Mouse (Mus musculus) heart, adult 18-20 months (tissue): ENCODE results near the gene Trp53bp1. TPM values are rescaled to one million over a fixed set of nuclear protein-coding genes. Genes with fewer than 3 reads are reported as not detected.

Experiments used
- DNase-seq, 2 experiments: peaks; one replicate each; pipeline ENCODE4 v3.0.0; 2021 to 2022; ENCODE audit warnings: mixed read lengths in 1 of 2
- total RNA-seq, 2 experiments: library from RNA; stranded (reverse); gene quantifications; 2 replicates each; pipeline ENCODE4 v1.2.3; 2021

Trp53bp1 gene
- total RNA-seq, 2 experiments from 2014 or later: 28.1 to 28.4 TPM

GRCm38 (mm10) chr2:121249758-121250157 lies 21.4 kb downstream of the Trp53bp1 start:
- peak in 1 of 2 experiments; percentile 4 for DNase-seq

DNA sequence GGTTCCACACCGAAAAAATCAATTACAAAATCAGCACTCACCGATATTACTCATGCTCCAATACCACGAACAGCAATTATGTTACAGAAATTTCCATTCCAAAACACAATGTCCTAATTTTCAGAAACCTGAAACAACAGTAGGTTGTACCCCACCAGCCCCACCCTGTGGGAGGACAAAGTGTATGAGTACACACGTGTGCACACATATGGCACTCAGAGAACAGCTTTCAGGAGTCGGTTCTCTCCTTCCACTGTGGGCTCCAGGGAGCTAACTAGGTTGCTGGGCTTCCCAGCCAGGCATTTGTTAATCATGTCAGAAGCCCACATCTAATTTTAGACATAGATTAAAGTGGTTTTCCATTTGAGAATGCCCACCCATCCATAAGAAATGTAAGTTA lies 27.1 kb downstream of the Trp53bp1 start:
- DNase-seq: no peak

DNA sequence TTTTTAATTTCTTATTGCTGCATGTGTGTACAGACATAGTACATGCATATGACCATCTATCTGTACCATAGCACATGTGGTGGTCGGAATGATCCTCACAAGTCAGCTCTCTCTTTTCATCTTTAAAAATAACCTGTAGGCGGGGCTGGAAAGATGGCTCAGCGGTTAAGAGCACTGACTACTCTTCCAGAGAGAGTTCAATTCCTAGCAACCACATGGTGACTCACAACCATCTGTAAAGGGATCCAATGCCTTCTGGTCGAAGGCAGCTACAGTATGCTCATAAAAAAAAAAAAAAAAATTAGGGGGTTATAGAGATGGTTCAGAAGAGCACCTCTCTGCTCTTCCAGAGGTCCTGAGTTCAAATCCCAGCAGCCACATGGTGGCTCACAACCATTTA lies 31.8 kb downstream of the Trp53bp1 start:
- no peak for DNase-seq

- no peak for DNase-seq
Observed at GRCm38 (mm10) chr2:121235460-121236072, 35.6 kb downstream of the Trp53bp1 start.

DNA sequence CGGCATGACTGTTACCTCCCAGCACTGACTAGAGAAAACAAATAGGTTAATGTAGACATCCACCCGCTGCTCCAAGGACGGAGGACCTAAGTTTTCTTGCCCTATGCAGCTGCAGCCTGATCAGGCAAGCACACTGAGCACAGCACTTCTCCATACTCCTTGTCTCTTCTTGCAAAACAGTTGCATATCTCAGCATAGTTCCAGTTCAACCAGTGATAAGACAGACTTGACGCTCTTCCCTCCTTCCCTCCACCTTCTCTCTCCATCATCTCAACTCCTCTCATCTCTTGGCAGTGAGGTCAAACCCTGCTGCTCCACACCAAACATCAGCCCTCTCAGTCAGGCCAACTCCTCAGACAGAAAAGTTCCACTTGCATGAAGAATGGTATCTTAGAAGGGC lies 43.1 kb downstream of the Trp53bp1 start:
- no peak for DNase-seq

GRCm38 (mm10) chr2:121223010-121223409 lies 48.2 kb downstream of the Trp53bp1 start:
- no peak for DNase-seq

DNA sequence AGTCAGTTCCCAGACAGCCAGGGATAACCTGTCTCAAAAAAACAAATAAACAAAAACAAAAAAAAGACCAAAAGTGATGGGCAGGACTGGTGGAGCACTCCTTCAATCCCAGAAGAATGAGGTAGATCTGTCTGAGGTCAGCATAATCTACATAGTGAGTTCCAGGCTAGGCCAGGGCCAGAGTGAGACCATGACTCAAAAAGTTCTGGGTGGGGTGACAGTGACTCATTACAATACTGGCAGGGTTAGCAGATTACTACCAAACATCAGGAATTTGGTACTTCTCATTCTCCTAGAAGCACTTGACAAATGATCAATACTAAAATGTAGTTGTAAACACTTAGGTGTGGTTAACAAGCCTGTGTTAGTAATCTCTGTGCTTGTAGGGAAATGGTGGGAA lies 51.2 kb downstream of the Trp53bp1 start:
- no peak for DNase-seq

GRCm38 (mm10) chr2:121219177-121219576 lies 52.0 kb downstream of the Trp53bp1 start:
- DNase-seq: no peak

DNA sequence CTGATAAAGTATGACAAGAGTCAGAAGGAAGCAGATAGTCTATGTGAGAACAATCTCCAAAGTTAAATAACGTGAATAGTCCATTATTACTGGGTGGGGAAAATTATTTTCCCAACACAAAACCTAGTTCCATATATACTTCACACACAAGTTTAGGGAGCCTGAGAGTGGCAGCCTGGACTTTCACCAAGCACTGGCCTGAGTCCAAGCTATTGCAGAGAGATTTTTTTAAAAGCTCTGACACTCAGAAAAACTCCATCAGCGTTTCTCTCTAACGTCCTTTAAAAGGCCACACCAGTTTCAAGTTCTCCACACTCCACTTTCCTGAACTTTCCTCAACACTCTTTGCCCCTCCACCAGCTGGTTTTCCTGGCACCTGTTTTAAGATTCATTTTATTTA lies 56.7 kb downstream of the Trp53bp1 start:
- DNase-seq: peak in 1 of 2 experiments; percentile 30

DNA sequence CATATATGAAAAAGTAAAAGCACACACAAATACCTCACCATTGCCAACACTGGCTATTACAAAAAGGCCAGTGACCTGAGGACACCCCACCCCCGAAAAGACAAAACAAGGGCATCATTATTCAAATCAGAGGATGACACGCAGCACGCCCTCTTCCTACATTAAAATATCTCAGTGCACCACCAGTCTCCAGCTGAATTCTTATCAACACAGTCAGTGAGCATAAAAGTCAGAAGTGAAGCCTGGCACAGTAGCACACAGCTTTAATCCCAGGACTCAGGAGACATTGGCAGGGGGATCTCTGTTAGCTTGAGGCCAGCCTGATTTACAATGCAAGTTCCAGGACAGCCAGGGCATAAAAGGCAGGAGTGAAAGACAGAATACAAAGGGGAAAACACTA lies 64.7 kb downstream of the Trp53bp1 start:
- DNase-seq: no peak

DNA sequence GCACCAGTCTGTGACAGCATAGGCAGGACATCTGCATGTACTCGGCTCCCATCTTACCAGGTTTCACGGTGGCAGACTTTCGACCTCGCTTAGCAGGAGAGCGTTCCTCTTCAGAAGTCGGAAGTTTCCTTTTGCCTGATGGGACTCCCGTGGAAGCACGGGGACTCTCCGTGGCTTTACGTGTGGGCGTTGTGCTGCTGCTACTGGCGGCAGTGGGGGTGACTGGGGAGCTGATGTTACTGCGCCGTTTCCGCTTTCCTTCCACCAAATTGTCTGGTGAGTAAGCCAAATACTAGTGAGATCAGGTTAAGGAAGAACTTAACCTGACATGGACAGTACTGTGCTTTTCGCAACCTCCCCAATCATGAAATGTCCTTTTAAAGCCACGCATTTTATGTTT lies 66.9 kb downstream of the Trp53bp1 start:
- no peak for DNase-seq

DNA sequence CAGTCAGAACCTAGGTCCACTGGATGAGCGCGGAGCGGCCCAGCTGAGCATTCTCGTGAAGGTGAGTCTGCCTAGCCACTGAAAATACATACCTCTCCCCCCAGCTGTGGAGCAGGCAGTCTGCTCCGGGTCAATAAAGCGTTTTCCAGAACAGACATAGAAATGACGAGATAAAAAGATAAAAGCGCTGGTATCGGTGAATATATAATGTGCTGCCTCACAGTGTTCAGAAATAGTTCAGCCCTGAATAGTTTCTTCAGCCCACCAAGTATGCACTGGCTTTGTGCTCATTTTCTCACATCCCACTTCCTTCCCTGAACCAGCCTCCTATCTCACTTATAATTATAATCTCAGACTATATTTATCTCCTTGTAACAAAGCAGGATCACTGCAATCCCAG lies 75.7 kb downstream of the Trp53bp1 start:
- no peak for DNase-seq

DNA sequence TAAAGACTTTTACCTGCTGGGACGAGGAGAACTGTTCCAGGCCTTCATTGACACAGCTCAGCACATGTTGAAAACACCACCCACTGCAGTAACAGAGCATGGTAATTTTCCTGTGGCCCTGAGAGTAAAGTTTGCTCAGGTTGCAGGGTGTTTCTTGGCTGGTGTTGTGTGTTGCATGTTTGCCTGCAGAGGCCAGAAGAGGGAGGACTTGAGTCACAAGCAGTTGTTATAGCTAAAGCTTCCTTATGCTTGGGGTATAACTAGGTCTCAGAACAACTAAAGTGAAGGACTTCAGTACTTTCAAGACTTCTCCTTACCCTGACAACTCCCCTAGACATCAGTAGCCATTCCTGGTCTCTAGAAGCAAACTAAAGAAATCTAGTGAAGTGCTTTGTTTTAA lies 82.7 kb downstream of the Trp53bp1 start:
- DNase-seq: no peak

GRCm38 (mm10) chr2:121184142-121184541 lies 87.1 kb downstream of the Trp53bp1 start:
- no peak for DNase-seq

GRCm38 (mm10) chr2:121183431-121183830 lies 87.8 kb downstream of the Trp53bp1 start:
- no peak for DNase-seq

GRCm38 (mm10) chr2:121178828-121179479 lies 92.3 kb downstream of the Trp53bp1 start:
- peak in 1 of 2 experiments; percentile 17 for DNase-seq

DNA sequence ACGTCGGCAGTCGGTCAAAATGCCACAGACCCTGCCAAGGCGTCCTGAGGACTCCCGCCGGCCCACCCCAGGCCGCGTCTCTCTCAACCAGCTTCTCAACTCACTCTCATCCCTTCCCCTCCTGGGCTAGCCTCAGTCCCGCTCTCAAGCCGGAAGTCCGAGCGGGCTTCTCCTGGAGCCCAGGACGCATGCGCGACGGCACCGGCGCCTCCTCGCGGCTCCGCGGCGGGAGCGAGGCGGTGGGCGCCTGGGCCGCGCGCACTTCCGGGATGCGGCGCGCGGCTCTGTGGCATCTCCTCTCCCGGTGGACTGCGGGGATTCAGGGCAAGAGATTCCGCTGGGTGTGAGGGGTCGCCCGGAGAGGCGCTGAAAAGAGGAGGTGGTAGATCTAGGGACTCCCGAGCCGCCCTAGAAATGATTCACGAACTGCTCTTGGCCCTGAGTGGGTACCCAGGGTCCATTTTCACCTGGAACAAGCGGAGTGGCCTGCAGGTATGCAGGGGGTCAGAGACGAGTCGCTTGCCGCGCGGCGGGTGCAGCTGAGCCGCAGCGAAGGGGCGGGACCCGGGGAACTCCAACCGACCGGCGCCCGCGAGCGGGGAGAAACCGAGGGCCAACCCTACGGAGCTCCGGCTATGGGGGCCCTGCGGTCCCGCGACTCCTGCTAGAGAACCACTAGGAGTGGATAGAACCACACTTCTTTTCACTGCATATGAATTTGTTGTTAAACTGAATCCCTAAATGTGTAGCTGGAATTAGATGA lies 100.0 kb downstream of the Trp53bp1 start, which contains the start of gene Zscan29:
TSS of gene Zscan29 (minus strand) at position 146 of the 763 bp plus-strand sequence.
- DNase-seq: peak; percentile 92 to 95

DNA sequence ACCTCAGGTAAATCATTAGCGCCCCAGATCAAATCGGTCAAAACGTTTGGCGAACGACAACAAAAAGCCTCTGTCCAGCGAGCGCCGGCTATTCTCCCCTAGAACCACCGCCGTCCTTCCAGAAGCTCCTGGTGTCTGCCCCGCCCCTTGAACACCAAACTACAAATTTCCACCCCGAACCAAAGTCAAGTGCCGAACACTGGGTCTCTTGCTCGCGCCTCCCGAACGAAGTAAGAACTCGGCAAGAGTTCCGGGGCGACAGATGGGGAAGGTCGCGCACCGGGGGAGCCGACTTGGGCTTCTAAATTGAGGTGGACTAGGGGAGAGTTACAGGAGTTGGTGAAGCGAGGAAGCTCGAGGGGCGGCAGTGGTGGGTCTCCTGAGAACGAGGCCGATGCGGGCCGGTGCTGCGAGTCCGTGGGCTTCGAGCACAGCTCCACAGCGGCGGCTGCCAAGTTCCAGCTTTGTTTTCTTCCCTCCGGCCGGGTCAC lies 100.7 kb downstream of the Trp53bp1 start, which contains the start of gene Tubgcp4:
TSS of gene Tubgcp4 (plus strand) at position 174 of the 491 bp plus-strand sequence.
- DNase-seq: peak in 1 of 2 experiments; percentile 63

GRCm38 (mm10) chr2:121169902-121170301 lies 101.3 kb downstream of the Trp53bp1 start:
- peak; percentile 42 to 57 for DNase-seq

GRCm38 (mm10) chr2:121169173-121169572 lies 102.0 kb downstream of the Trp53bp1 start:
- no peak for DNase-seq

- DNase-seq: no peak
Observed at GRCm38 (mm10) chr2:121153100-121153499, 118.1 kb downstream of the Trp53bp1 start.

GRCm38 (mm10) chr2:121149679-121150078 lies 121.5 kb downstream of the Trp53bp1 start:
- DNase-seq: no peak
